Mouse (Mus musculus): Measurements from ENCODE around the gene Kif3c. TPM values are rescaled to one million over a fixed set of nuclear protein-coding genes. Genes with fewer than 3 reads are reported as not detected.
A peak's percentile ranks its signal among the peaks of the same experiment; 100 is the strongest.

The Kif3c gene
- 104 and 106 TPM in 2 replicates for polyA plus RNA-seq (2015; fragmentation: Nextera tagmentation; extraction: Ambion mirVana)

DNA sequence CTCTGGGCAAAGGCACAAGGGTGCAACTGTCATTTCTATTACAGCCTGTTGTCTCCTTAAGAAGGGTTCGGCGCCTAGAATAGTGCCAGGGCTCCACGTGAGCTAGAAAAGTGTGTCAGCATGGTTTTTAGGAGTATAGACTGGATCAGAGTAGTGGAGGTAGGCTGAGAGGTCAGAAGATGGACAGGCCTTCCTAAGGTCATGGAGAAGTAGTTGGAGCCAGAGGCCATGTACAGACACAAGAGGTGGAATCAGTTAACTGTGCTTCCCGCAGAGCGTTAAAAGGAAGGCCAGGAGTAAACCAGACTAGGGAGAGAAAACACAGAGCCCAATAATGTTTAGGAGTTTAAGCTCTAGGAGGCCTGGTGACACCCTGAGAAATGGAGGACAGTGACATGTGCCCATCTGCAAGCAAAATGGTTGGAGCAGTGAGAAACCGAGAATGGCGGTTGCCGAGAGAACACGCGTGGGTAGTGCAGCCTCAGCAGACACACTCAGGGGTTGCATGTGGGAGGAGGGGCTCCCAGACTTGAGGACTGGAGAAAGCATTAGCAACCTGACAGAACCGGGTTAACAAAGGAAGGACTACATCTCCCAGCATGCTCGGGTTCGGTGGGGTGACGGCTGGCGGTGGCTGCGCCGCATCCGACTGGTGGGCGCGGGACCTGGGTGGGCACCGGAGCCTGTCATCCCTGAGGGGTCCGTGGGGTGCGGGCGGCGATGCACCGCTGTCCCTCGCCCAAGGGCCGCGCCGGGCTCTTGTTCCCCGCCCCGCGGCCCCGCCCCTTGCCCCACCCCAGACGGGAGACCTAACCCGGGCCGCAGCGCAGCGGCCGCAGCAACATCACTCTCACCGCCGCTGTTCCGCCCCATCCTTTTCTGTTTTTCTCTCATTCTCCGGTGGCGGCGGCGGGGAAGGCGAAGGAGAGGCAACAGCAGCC is at the start of gene Kif3c:
TSS of gene Kif3c (plus strand) at position 625 of the 941 bp plus-strand sequence.
- Histone ChIP-seq H3K27me3 (no peaks in the 10 kb centered on the region), H3K36me3 (peaks cover 17% of the 10 kb centered on the region), H3K4me1 (peaks cover 42% of the 10 kb centered on the region), H3K27ac (replicated peaks) (peak within 1 kb of the TSS; percentile 97), H3K4me3 (peak within 1 kb of the TSS; percentile 83), H3K4me2 (replicated peaks) (peak within 1 kb of the TSS; percentile 82), H3K9ac (replicated peaks) (peak within 1 kb of the TSS; percentile 97), H3K9me3 (peaks cover 7% of the 10 kb centered on the region; the same call in 1 of the 2 replicates)
- peak; percentile 95 for ATAC-seq (replicated peaks)
- WGBS, result 6% methylated on average over 48 of the region's 48 CpGs

DNA sequence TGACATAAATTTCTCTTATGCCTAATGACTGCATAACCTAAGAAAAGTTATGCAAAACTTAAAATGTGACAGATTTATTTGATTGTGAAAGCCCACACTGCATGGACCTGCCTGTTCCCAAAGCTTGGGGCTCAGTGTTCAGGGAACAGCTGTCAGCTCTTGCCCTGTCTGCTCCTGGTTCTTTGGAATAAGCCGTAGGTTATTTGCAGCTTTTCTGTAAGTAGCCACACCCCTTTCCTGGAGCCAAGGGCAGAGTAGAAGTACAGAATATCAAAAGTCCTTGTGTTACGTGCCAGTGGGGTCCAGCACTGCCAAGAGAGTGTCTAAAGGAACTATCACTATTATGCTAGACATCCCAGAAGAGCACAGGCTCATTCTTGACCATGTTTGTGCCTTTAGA is 48.8 kb upstream of the Kif3c start:
- no peak for ATAC-seq (replicated peaks)
- 42% methylated on average over 2 of the region's 2 CpGs for WGBS
- Histone ChIP-seq H3K27ac (replicated peaks) (no peak overlapping the region), H3K9me3 (no peaks in the 10 kb centered on the region), H3K27me3 (no peaks in the 10 kb centered on the region), H3K9ac (replicated peaks) (no peak overlapping the region), H3K4me3 (no peak overlapping the region), H3K36me3 (no peaks in the 10 kb centered on the region), H3K4me2 (replicated peaks) (no peak overlapping the region), H3K4me1 (no peaks in the 10 kb centered on the region)

DNA sequence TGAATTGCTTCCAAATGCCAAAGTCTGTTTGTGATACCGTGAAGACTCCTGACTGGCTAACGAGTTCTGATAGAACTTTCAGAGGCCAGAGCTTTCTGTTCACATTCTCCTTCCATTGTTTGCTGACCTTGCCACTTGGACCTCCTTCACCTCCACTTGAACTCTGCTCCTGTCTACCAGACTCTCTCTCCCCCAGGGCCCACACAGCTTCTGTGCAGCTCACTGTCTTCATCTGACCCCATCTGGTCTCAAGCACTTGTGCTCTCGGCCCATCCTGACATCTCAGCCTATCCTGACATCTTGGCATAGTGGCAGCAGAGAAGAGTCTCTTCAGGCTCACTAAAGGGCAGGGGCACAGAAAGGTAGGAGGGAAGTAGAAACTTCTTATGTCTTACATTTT is 48.0 kb upstream of the Kif3c start:
- Histone ChIP-seq H3K4me2 (replicated peaks) (no peak overlapping the region), H3K4me1 (no peaks in the 10 kb centered on the region), H3K27me3 (no peaks in the 10 kb centered on the region), H3K9me3 (no peaks in the 10 kb centered on the region), H3K4me3 (no peak overlapping the region), H3K27ac (replicated peaks) (no peak overlapping the region), H3K36me3 (no peaks in the 10 kb centered on the region), H3K9ac (replicated peaks) (no peak overlapping the region)
- 67% methylated on average over 3 of the region's 3 CpGs for WGBS
- no peak for ATAC-seq (replicated peaks)

DNA sequence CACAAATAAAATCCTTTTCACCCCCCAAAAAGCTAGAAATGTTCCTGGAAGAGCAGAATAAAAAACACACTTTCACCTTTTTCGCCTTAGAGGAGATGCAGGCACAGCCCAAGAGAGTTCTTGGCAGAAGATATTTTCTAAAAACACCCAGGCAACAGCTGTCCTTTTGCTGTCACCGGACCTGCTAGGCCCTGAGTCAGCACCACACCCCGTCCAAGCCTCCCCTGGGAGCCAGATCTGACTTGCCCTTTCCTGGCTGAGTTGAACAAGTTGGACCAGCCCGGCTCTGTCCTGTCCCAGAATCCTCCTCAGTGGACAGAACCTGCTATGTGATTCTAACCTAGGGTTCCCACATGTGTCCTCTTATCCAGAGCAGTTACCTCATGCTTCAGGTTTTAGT is 45.6 kb upstream of the Kif3c start:
- Histone ChIP-seq H3K9me3 (no peaks in the 10 kb centered on the region), H3K36me3 (no peaks in the 10 kb centered on the region), H3K4me3 (no peak overlapping the region), H3K4me2 (replicated peaks) (no peak overlapping the region), H3K27ac (replicated peaks) (no peak overlapping the region), H3K9ac (replicated peaks) (no peak overlapping the region), H3K4me1 (no peaks in the 10 kb centered on the region), H3K27me3 (no peaks in the 10 kb centered on the region)
- 68% methylated on average over 4 of the region's 4 CpGs for WGBS
- ATAC-seq (replicated peaks), result no peak

DNA sequence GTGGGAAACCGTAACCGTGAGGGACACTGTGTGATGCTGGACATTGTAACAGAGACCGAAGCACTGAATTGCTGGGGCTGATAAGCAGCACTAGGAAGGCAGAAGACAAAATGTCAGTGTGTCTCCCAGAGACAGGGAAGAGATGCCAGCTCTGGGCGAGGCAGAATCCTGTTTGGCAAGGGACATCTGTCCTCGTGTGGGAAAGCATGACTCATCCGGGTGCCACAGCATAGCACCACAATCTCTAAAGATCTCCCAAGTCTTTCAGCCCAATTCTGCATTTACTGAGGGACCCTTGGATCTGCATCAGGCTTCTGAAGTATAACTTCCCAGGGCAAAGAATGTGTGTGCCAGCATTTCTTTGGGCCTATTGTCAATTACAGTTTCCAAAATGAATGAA is 41.7 kb upstream of the Kif3c start:
- no peak overlapping the region for H3K4me3 ChIP-seq
- no peak overlapping the region for H3K27ac ChIP-seq (replicated peaks)
- H3K4me1 ChIP-seq, result no peaks in the 10 kb centered on the region
- no peaks in the 10 kb centered on the region for H3K36me3 ChIP-seq
- H3K9me3 ChIP-seq, result no peaks in the 10 kb centered on the region
- 77% methylated on average over 6 of the region's 6 CpGs for WGBS
- H3K27me3 ChIP-seq, result no peaks in the 10 kb centered on the region
- no peak overlapping the region for H3K4me2 ChIP-seq (replicated peaks)
- no peak for ATAC-seq (replicated peaks)
- no peak overlapping the region for H3K9ac ChIP-seq (replicated peaks)

DNA sequence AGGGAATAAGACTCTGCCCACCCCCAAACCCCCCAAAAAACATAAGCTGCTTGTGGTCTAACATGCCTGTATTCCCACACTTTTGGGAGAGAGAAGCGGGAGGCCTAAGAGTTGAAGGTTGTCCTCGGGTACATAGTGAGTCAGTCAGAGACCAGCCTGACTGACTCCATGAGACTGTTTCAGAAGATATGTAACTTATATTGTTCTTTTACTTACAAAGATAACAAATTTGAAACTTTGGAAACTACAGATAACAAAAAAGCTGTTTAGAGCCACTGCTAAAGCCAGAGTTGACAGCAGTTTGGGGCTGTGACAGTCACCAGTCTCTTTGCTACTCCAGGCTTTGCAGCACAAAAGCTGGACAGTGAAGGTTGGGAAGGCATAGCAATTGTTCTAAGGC is 39.7 kb upstream of the Kif3c start:
- no peak overlapping the region for H3K4me2 ChIP-seq (replicated peaks)
- no peaks in the 10 kb centered on the region for H3K9me3 ChIP-seq
- H3K4me1 ChIP-seq, result no peaks in the 10 kb centered on the region
- no peaks in the 10 kb centered on the region for H3K27me3 ChIP-seq
- no peak overlapping the region for H3K27ac ChIP-seq (replicated peaks)
- no peaks in the 10 kb centered on the region for H3K36me3 ChIP-seq
- no peak overlapping the region for H3K9ac ChIP-seq (replicated peaks)
- no peak overlapping the region for H3K4me3 ChIP-seq
- no peak for ATAC-seq (replicated peaks)
- WGBS, result 88% methylated on average over 2 of the region's 2 CpGs

DNA sequence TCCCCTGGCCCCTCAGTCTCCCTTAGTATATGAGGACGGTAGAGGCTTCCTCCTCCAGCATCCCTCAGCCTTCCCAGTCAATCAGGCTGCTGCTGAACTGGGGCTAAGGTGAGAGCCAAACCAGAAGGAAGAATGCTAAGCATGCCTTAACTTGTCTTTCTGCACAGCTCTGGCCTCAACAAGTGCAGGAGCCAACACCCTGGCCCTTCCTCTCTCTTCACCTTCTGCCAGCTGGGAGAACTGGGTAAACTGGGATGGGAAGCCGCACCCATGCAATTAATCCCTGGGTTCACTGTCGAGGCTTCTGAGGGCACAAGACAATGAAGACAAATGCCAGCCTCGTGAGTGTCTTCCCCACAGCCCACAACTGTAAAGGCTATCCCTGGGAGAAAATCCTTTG is 35.3 kb upstream of the Kif3c start:
- 81% methylated on average over 4 of the region's 4 CpGs for WGBS
- H3K4me3 ChIP-seq, result no peak overlapping the region

DNA sequence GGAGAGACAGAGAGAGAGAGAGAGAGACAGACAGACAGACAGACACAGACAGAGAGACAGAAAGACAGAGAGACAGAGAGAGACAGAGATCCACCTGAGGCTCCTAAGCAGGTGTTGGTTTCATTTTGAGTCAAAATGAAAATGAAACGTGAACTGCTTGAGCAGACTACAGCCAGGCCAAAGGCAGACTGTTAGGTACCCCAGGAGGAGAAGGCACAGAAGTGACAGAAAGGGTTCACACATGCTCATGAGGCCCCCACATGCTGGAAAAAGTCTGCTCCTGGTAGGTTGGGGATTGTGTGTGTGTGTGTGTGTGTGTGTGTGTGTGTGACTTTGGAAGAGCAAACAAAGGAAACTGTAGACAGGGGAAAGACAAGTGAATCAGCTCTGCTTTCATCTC is 26.0 kb upstream of the Kif3c start:
- no peak overlapping the region for H3K27ac ChIP-seq (replicated peaks)
- no peak overlapping the region for H3K9ac ChIP-seq (replicated peaks)
- no peaks in the 10 kb centered on the region for H3K9me3 ChIP-seq
- H3K4me3 ChIP-seq, result no peak overlapping the region
- H3K4me1 ChIP-seq, result no peaks in the 10 kb centered on the region
- WGBS, result 85% methylated on average over 1 of the region's 1 CpGs
- no peak for ATAC-seq (replicated peaks)
- H3K27me3 ChIP-seq, result no peaks in the 10 kb centered on the region
- H3K36me3 ChIP-seq, result no peaks in the 10 kb centered on the region
- H3K4me2 ChIP-seq (replicated peaks), result no peak overlapping the region

More for the DNA sequence above, 35.3 kb upstream of the Kif3c start:
- Histone ChIP-seq H3K27ac (replicated peaks) (no peak overlapping the region), H3K27me3 (no peaks in the 10 kb centered on the region), H3K36me3 (no peaks in the 10 kb centered on the region), H3K4me1 (no peaks in the 10 kb centered on the region), H3K9ac (replicated peaks) (no peak overlapping the region), H3K4me2 (replicated peaks) (no peak overlapping the region), H3K9me3 (no peaks in the 10 kb centered on the region)
- no peak for ATAC-seq (replicated peaks)

DNA sequence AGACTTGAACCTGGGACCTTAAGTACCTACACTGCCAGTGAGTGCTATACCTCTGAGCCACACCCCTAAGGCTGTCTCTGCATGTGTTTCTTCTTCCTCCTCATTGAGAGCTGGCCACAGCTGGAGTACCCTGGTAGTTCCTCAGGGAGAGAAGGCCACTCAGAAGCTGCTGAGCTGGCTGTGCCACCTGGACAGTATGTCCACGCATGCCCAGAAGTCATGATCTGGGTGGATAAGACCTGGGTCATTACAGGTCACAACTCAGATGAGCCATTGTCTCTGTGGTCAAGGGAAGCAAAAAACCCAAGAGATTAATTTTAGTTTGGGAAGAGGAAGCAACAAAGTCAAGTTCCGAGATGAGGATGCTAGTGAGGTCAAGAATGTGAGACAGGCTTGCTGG is 20.8 kb upstream of the Kif3c start:
- no peak for ATAC-seq (replicated peaks)
- H3K4me2 ChIP-seq (replicated peaks), result no peak overlapping the region
- H3K27me3 ChIP-seq, result no peaks in the 10 kb centered on the region
- no peak overlapping the region for H3K4me3 ChIP-seq
- no peak overlapping the region for H3K9ac ChIP-seq (replicated peaks)
- 88% methylated on average over 2 of the region's 2 CpGs for WGBS
- H3K4me1 ChIP-seq, result no peaks in the 10 kb centered on the region
- no peaks in the 10 kb centered on the region for H3K36me3 ChIP-seq
- H3K27ac ChIP-seq (replicated peaks), result no peak overlapping the region
- H3K9me3 ChIP-seq, result no peaks in the 10 kb centered on the region

DNA sequence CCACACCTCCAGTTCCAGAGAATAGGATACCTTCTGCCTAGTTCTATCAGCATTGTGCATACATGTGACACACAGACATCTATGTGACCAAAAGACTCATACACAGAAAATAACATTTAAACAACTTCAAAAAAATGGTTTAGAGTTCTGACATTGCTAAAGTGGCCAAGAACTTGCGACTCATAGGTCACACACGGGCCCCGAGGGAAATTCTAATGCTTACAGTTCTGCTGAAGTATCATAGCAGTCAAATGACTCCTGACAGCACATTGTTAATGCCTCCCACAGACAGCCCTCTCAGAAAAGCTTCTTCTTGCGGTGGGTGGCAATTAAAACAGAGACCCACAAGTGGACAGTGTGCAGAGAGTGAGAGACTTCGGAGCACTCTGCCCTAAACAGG is 19.9 kb upstream of the Kif3c start:
- Histone ChIP-seq H3K4me1 (no peaks in the 10 kb centered on the region), H3K4me3 (no peak overlapping the region), H3K4me2 (replicated peaks) (no peak overlapping the region), H3K9ac (replicated peaks) (no peak overlapping the region), H3K27ac (replicated peaks) (no peak overlapping the region), H3K27me3 (no peaks in the 10 kb centered on the region), H3K9me3 (no peaks in the 10 kb centered on the region), H3K36me3 (no peaks in the 10 kb centered on the region)
- WGBS, result 88% methylated on average over 5 of the region's 5 CpGs
- ATAC-seq (replicated peaks), result no peak

DNA sequence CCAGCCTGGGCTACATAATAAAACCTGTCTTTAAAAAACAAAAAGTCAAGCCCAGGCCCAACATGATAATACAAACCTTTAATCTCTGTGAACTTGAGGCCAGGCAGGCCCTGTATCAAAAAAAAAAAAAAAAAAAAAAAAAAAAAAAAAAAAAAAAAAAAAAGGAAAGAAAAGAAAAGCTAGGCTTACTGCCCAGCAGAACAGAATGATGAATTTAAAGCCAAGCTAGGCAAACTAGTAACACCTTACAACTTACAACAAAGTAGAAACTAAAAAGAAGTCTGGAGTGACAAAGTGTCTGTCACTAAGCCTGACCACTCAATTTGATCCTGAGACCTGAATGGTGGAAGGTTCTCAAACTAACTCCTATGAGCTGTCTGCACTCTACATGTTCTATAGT is 17.2 kb upstream of the Kif3c start:
- ATAC-seq (replicated peaks), result no peak

DNA sequence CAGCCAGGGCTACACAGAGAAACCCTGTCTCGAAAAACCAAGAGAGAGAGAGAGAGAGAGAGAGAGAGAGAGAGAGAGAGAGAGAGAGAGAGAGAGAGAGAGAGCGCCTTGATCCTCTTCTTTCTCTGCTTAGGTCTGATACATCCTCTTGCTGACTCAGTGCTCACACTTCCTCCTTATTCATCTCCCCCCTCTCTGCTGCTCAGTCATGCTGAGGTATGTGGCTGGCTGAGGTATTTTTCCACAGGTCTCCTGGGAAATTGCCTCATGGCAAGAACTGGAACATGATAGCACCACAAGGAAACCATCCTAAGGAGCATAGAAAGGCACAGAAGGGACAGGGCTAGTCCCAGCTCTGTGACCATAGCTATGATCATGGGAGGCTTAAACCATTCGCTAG is 15.5 kb upstream of the Kif3c start:
- H3K27me3 ChIP-seq, result no peaks in the 10 kb centered on the region
- WGBS, result 75% methylated on average over 2 of the region's 3 CpGs
- no peak overlapping the region for H3K27ac ChIP-seq (replicated peaks)
- no peak overlapping the region for H3K4me2 ChIP-seq (replicated peaks)
- no peaks in the 10 kb centered on the region for H3K36me3 ChIP-seq
- H3K4me3 ChIP-seq, result no peak overlapping the region
- no peak overlapping the region for H3K9ac ChIP-seq (replicated peaks)
- ATAC-seq (replicated peaks), result no peak
- H3K4me1 ChIP-seq, result no peaks in the 10 kb centered on the region
- no peaks in the 10 kb centered on the region for H3K9me3 ChIP-seq

More for the DNA sequence above, 17.2 kb upstream of the Kif3c start:
- H3K9me3 ChIP-seq, result no peaks in the 10 kb centered on the region
- H3K27me3 ChIP-seq, result no peaks in the 10 kb centered on the region
- no peaks in the 10 kb centered on the region for H3K4me1 ChIP-seq
- H3K9ac ChIP-seq (replicated peaks), result no peak overlapping the region
- H3K4me2 ChIP-seq (replicated peaks), result no peak overlapping the region
- no peak overlapping the region for H3K4me3 ChIP-seq
- H3K27ac ChIP-seq (replicated peaks), result no peak overlapping the region
- no peaks in the 10 kb centered on the region for H3K36me3 ChIP-seq

DNA sequence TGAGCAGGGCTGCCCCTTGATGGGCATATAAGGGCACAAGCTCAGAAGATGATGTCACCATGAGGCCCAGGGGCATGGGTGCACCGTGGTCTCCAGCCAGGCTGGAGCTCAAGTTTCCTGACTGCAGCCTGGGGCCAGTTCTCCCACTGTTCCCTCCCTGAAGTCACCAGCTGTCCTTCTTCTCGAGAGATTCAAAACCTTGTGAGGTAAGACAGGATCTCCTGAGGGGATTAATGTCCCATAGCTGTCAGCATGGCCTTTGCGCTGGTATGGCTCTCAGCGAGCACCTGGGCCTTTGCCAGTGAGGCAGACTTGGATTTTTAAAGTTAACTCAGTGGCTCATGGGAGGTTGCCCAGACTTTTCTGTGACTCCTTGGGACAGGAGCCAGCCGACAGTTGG is 14.8 kb upstream of the Kif3c start:
- Histone ChIP-seq H3K9me3 (no peaks in the 10 kb centered on the region), H3K4me1 (no peaks in the 10 kb centered on the region), H3K36me3 (no peaks in the 10 kb centered on the region), H3K4me3 (no peak overlapping the region), H3K27ac (replicated peaks) (no peak overlapping the region), H3K9ac (replicated peaks) (no peak overlapping the region), H3K27me3 (no peaks in the 10 kb centered on the region), H3K4me2 (replicated peaks) (no peak overlapping the region)
- 74% methylated on average over 5 of the region's 5 CpGs for WGBS
- no peak for ATAC-seq (replicated peaks)
